Mouse (Mus musculus) macrophage (primary cell): ENCODE measurements around the gene Large1. TPM values are rescaled to one million over a fixed set of nuclear protein-coding genes. Genes with fewer than 3 reads are reported as not detected.

Source experiments
- H3K27ac ChIP-seq: fragments of 350-480 bp; formaldehyde crosslinking; 2 replicates; pipeline ENCODE4 v1.9.0; 2021
- H3K36me3 ChIP-seq: fragments of 350-480 bp; formaldehyde crosslinking; 2 replicates; pipeline ENCODE4 v1.9.0; 2021; ENCODE audit errors: inconsistent target
- H3K4me3 ChIP-seq: fragments of 350-480 bp; formaldehyde crosslinking; 2 replicates; pipeline ENCODE4 v1.9.0; 2021; ENCODE audit errors: inconsistent target
- H3K79me2 ChIP-seq: fragments of 350-480 bp; formaldehyde crosslinking; 2 replicates; pipeline ENCODE4 v1.9.0; 2021; ENCODE audit errors: inconsistent target
- WGBS: methylation state at CpG from one replicate; pipeline ENCODE4 v1.1.7; 2026; ENCODE audit warnings: inconsistent platforms; ENCODE audit not compliant: missing documents; 5-methylcytosine and 5-hydroxymethylcytosine counted together
- polyA plus RNA-seq: library from polyadenylated mRNA; stranded (reverse); fragments of 250-400 nt; gene quantifications from 3 replicates; pipeline ENCODE4 v1.2.4, GENCODE M21; 2018; ENCODE audit warnings: inconsistent platforms

Gene Large1
- polyA plus RNA-seq, 1 experiment from 2014 or later, result 13.1 TPM

DNA sequence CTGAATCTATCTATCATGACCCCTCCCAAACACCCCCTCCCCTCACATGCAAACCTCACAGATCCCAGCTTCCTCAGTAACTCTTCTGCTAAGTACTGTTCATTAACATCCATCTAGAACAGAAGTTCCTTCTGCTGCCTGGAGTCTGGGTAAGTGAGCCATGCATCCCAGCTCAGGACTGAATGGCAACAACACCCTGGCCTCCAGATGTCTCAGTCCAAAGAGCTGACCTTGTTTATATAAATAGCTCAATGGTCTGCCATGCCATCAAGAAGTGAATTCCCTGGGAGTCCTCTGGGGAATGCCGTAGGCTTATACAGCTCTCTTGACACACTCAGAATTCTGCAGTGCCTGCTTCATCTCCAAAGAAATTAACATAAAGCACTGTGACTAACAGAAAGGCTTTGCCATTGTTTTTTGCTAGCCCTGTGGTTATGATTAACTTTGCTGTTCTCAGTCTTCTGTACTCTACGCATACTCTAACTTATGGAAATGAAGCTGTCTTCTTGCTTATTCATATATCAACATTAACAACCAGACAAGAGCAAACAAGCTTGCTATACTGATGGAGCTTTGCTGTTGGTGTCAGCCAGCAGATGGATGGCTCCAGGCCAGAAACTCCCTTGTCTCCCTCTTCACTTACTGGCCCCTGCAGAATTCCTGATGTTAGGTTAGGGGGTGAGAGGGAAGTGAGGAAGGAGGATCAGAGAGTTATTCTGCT, 434.0 kb downstream of the Large1 start:
- Histone ChIP-seq H3K27ac (no peak overlapping the region), H3K4me3 (no peak overlapping the region), H3K79me2 (no peaks in the 10 kb centered on the region), H3K36me3 (no peaks in the 10 kb centered on the region)
- WGBS, result 100% methylated on average over 2 of the region's 2 CpGs

DNA sequence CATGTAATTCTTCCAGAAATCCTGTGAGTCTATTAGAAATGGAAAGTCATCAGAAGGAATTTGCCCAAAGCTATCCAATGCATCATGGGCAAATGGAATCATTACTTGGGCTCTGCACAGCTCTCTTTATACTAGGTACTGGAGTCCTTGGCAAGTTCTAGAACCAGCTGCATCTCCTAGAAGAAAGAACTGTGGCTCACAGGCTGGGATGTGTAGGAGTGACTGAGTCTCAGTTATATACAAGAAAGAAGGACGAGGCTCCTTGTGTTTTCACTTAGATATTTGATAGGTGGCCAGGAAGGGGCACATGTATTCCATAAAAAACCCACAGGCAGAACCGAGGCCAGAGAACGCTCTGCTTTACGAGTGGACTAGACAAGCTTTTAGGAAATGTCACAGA, 447.8 kb downstream of the Large1 start:
- Histone ChIP-seq H3K4me3 (no peak overlapping the region), H3K27ac (no peak overlapping the region), H3K36me3 (no peaks in the 10 kb centered on the region), H3K79me2 (no peaks in the 10 kb centered on the region)
- 91% methylated on average over 4 of the region's 4 CpGs for WGBS

DNA sequence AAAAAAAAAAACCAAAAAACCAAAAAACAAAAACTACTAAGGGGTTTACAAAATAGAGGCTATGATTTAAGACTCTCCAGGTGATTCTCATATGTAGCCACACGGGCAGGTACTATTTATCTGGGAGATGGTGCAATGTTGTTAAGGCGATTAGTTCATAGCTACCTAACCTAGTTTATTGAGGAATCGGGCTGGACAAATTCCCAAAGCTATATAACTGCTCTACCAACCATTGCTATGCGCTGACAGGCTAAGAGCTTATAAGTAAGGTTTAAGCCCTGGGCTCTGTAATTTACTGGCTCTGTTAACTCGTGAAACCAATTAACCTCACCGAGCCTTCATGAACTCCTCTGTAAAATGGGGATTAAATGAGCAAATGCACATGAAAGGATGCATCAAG, 451.7 kb downstream of the Large1 start:
- H3K4me3 ChIP-seq, result no peak overlapping the region
- no peaks in the 10 kb centered on the region for H3K36me3 ChIP-seq
- H3K79me2 ChIP-seq, result no peaks in the 10 kb centered on the region
- 92% methylated on average over 6 of the region's 6 CpGs for WGBS
- no peak overlapping the region for H3K27ac ChIP-seq

DNA sequence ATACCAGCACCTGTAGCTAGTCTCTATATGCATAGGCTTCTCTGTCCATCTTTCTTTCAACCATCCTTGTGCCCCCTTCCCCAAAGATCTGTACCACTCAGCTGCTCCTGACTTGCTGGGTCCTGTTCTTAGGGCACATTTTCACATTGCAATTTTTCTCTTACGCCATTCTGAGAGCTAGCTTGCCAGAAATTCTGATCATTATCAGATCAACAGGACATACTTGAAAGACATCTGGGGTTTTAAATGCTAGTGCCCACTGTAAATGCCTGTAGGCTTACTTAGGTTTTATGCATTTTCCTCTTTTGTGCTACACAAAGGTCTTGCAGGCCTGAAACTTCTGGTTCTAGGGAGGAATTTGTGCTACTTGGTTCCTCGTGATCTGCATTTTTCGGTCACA, 454.0 kb downstream of the Large1 start:
- no peak overlapping the region for H3K27ac ChIP-seq
- no peak overlapping the region for H3K4me3 ChIP-seq
- H3K36me3 ChIP-seq, result no peaks in the 10 kb centered on the region
- WGBS, result 92% methylated on average over 3 of the region's 3 CpGs
- no peaks in the 10 kb centered on the region for H3K79me2 ChIP-seq

DNA sequence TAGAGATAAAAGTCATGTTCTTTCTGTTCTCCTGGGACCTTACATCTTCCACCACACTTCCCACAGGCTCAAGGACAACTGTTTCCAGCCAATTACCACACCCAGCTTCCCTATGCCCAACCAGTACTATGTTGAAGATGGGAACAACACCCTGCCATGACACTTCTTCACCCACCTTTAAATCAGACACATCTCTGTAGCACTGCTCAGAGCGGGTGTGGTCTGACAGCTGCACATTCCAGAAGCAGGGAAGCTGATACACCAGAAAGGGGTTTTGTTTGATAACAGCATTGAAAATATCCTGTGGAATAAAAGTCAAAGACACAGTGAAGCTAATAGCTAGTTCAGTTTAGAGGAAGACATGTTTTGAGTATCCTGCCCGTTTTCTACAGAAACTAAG, 470.3 kb downstream of the Large1 start:
- Histone ChIP-seq H3K4me3 (no peak overlapping the region), H3K36me3 (no peaks in the 10 kb centered on the region), H3K79me2 (no peaks in the 10 kb centered on the region), H3K27ac (no peak overlapping the region)
- WGBS, result 88% methylated on average over 2 of the region's 2 CpGs

DNA sequence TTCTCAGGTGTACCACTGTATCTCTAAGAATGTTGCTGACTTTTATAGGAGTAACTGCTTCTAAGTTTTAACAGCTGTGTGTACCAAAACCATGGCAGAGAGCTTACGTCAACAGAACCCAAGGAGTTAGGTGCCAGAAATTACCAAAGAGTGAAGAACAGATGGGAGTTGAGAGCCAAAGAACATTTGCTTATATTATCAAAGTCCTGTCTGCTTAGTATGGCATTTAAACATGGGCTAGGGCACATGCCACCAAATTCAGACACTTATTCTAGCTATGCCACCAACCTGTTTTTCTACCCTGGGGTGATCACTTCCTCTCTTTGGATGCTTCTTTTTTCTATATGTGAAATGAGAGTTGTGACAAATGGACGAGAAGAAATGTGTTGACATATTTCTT, 479.9 kb downstream of the Large1 start:
- H3K4me3 ChIP-seq, result no peak overlapping the region
- no peaks in the 10 kb centered on the region for H3K36me3 ChIP-seq
- no peak overlapping the region for H3K27ac ChIP-seq
- WGBS, result 100% methylated on average over 2 of the region's 2 CpGs
- no peaks in the 10 kb centered on the region for H3K79me2 ChIP-seq

DNA sequence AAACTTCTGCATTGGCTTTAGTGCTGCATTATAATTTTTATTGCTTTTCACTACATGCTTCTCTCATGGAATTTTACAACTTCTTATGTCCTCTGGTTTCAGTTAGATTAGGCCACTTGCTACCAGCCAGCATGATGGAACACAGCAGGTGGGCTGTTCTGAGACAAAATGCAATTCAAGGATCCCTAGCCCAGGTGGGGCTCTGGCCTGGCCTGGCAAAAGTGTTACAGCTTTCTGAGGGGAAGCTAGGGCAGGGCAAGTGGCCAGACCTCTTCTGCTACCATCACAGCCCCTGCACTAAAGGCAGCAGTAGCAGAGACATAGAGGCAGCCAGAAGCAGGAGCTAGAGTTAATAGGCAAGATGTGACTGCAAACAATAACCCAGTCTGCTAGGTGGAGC, 506.5 kb downstream of the Large1 start:
- H3K27ac ChIP-seq, result no peak overlapping the region
- no peaks in the 10 kb centered on the region for H3K79me2 ChIP-seq
- no peak overlapping the region for H3K4me3 ChIP-seq
- H3K36me3 ChIP-seq, result no peaks in the 10 kb centered on the region

DNA sequence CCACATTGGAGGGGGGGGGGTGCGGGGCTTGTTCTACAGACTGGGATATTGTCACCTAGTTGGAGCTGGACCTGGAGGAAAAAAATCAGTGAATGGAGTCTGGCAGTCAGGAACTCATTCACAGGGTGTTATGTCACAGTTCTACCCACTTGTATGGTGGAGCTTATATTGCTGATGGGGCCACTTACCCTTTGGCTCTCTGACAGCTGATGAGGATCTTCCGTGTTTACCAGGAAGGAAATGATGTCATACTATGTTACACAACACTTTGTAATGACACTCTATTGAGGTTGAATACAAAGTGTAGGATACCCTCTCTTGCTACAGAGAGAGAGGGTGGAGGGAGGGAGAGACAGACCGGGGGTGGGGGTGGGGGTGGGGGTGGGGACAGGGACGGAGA, 517.5 kb downstream of the Large1 start:
- H3K36me3 ChIP-seq, result no peaks in the 10 kb centered on the region
- no peak overlapping the region for H3K27ac ChIP-seq
- no peak overlapping the region for H3K4me3 ChIP-seq
- H3K79me2 ChIP-seq, result no peaks in the 10 kb centered on the region
- WGBS, result 54% methylated on average over 4 of the region's 4 CpGs

DNA sequence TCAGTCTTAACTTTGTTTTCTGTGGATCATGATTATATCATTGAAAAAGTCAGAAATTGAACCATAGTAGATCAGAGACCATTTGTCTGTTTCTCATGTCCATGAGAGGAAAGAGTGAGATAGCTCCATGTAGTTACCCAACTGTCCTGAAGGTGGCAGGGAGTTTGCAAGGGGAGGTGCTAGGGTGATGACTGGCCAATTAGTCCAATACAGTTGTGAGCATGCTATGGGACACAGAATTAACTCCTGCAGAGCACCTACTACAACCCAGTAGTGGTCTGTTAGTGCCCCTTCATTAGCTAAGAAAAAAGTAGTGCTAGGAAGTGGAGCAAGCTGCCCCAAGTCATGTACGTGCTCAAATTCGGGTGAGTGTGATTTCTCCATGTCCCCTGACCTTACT, 520.2 kb downstream of the Large1 start:
- no peaks in the 10 kb centered on the region for H3K36me3 ChIP-seq
- 90% methylated on average over 2 of the region's 2 CpGs for WGBS
- H3K79me2 ChIP-seq, result no peaks in the 10 kb centered on the region
- no peak overlapping the region for H3K4me3 ChIP-seq
- H3K27ac ChIP-seq, result no peak overlapping the region

DNA sequence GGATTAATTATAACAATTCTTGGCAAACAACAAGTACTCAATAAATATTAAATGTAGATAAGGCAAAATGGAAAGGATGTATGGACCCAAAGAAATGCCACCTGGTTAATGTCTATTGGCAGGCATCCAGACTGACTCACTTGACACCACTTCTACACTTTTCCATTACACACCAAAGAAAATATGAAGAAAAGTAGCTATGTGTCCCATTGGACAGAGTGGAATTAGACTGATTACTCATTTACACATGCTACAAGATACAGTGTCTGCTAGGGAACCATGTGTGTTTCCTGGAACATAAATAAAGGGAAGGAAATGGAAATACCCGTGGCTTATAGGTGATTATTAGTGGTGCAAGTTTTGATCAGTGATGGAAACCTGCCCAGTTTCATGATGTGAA, 521.0 kb downstream of the Large1 start:
- H3K4me3 ChIP-seq, result no peak overlapping the region
- no peaks in the 10 kb centered on the region for H3K36me3 ChIP-seq
- no peaks in the 10 kb centered on the region for H3K79me2 ChIP-seq
- H3K27ac ChIP-seq, result no peak overlapping the region
- 25% methylated on average over 1 of the region's 1 CpGs for WGBS

DNA sequence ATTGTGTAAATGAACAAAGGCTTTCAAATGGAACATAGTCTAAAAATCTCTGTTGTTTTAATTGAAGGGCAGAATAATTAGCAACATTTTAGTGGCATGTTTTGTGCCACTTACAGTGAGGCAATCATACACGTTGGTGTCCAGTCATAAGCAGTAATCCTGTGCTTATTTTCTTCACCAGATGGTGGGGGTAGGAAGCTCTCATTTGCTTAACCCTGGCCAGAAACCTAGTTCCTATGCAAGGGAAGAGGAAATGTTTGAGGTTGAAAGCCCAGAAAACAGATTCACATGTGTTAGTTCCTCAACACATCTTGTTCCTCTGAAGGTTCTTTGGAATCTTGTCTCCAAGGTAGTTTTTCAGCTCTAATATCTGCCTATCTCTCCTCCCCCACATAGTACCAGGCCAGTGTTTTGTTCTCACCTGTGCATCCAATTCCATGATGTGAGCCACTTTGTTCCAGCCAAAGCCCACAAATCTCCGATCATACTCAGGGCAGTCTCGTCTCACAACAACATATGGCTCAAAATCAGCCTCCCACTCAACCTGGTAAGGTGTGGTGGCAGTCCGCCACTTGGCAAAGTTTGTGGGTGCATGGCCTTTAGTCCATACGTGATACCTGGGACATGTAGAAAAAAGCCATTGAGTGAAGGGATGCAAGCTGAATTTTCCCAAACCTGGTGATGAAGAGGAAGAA, 535.5 kb downstream of the Large1 start:
- Histone ChIP-seq H3K36me3 (no peaks in the 10 kb centered on the region), H3K4me3 (no peak overlapping the region)
- WGBS, result 63% methylated on average over 4 of the region's 5 CpGs

DNA sequence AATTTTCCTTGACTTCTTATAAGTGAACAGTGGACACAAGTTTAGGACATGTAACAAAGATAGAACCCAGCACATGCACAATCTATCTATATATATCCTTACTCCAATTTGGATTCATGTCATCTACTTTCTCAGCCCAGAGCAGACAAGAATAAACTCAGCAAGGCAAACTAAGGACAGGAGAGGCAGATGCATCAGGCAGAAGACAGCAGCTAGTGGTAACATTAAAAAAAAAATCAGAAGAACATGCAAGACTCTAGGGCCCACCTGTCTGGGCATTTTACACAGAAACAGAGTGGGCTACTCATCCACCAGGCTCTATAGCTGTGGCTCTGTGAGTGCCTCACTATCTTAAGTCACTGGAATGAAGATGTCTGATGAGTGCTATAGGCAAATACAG, 536.7 kb downstream of the Large1 start:
- no peak overlapping the region for H3K4me3 ChIP-seq
- no peaks in the 10 kb centered on the region for H3K79me2 ChIP-seq
- H3K27ac ChIP-seq, result no peak overlapping the region
- no peaks in the 10 kb centered on the region for H3K36me3 ChIP-seq

More for the DNA sequence above, 535.5 kb downstream of the Large1 start:
- Histone ChIP-seq H3K27ac (no peak overlapping the region), H3K79me2 (no peaks in the 10 kb centered on the region)

DNA sequence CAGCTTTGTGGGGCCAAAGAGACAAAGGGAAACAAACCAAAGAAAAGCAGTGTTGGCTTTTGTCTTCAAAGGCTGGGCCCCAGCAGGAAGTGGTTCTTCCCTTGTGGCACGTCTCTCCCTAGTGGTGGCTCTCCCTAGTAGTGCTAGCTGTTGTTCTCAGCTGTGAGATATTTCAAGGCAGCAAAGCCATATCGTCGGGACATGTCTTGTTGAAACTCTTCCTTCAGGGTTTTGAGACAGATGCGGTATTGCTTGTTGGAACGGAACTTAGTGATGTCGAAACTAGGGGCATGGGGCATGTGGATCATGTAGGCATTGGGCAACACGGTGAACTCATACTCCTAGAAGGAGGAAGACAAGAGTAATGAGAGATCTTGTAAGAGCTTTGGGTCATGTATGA, 537.7 kb downstream of the Large1 start:
- no peak overlapping the region for H3K4me3 ChIP-seq
- no peaks in the 10 kb centered on the region for H3K79me2 ChIP-seq
- peak overlapping the region; percentile 67 for H3K27ac ChIP-seq
- 0% methylated on average over 7 of the region's 7 CpGs for WGBS
- no peaks in the 10 kb centered on the region for H3K36me3 ChIP-seq

DNA sequence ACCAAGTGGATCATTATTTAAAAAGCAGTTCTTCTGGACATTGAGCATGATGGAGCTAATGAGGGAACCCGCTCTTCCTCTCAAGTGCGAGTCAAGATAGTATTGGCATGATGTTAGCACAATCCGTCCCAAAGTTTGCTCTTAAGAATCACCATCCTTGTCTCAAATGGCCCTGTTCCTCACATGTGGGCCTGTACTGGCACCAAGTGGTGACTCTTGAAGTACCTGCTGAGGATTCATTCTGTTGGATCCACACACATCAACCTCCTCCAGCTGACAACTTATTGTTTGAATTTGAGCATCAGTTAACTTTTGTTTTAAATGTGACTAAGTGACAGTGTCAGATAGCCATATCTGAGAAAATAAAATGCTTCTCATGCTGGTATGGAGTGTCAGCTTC, 540.6 kb downstream of the Large1 start:
- no peak overlapping the region for H3K27ac ChIP-seq
- no peaks in the 10 kb centered on the region for H3K79me2 ChIP-seq
- WGBS, result 86% methylated on average over 3 of the region's 3 CpGs
- H3K36me3 ChIP-seq, result no peaks in the 10 kb centered on the region
- H3K4me3 ChIP-seq, result no peak overlapping the region

DNA sequence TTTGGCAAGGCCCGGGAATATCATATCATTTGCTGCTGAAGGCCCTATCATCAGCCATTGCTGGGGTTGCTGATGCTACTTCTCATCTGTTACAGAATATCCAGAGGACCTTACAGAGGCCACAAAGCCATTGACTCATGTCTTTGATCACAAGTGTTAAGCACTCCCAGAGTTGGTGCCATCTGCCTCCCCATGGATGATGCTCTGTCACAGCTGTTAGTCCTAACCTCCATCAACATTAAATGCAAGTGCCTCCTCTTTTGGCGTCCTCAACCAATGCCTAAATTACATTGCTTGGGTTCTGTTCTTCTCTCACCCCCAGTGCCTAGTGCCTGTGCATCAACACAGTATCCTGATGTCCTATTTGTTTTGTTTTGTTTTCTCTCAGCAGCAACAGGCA, 551.8 kb downstream of the Large1 start:
- no peaks in the 10 kb centered on the region for H3K36me3 ChIP-seq
- H3K27ac ChIP-seq, result no peak overlapping the region
- H3K79me2 ChIP-seq, result no peaks in the 10 kb centered on the region
- no peak overlapping the region for H3K4me3 ChIP-seq
- WGBS, result 86% methylated on average over 2 of the region's 2 CpGs

DNA sequence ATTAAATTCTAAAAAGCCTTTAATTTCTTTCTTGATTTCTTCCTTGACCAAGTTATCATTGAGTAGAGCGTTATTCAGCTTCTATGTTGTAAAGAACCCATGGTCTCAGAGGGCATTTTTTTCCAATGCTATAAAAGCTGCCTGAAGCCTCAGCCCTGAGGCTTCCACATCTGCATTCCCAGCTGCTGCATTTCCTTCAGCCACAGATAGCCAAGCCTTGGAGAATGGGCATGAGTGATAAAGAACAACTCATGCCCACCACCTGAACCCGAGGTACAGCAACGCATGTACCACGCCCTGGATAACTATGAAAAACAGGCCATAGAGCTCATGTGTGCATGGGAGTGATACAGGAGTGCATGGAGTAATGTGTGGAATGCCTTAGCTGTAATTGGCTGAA, 572.7 kb downstream of the Large1 start:
- 100% methylated on average over 4 of the region's 4 CpGs for WGBS
- Histone ChIP-seq H3K27ac (no peak overlapping the region), H3K79me2 (no peaks in the 10 kb centered on the region), H3K36me3 (no peaks in the 10 kb centered on the region), H3K4me3 (no peak overlapping the region)
